Mouse (Mus musculus) fat pad, adult 2 months (tissue): ENCODE measurements around the gene Atad3a.
"Not testable (repeated sequence)": the region's sequence is repeated elsewhere in the genome, so short reads cannot be mapped to it uniquely, and the experiment has no call there.

Experiments
- DNase-seq: peaks from one replicate; pipeline ENCODE4 v3.0.0-alpha.2; 2011; ENCODE audit warnings: low read depth, low spot score; ENCODE audit errors: extremely low read depth

Atad3a gene

GRCm38 (mm10) chr4:155775855-155776254, 15.0 kb upstream of the Atad3a start:
- DNase-seq = no peak

DNA sequence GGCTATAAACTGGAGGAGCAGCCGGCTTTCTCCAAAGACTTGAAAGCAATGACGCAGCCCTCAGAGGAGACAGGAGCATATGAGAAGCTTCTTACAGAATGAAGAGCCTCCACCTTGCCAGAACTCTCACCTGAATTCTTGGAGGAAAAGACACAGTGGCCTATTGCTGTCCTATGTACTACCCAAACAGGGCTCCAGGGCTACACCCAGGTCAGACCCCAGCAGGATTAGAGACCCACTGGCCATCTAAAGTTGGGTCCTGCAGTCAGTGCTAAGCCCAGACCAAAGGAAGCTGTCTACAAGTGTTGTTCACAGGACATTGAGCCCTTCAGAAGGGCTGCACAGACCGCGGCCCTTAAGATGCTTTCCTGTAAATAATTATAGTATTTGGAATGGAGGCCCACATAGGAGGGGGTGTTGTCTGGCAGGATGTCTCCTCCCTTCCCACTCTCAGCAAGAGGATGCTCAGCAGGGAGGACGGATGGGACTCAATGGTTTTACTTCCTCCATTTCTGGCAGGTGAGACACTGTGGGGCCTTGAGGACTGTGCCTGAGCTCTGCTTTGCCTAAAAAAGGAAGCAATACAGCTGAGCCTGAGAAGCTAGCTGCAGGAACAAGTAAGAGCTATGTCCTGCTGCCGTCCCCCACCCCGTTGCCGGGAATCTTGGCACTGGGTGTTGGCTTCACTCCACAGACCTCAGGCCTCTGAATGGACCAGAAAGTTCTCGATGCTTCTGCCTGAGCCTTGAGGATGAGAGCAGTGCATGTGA, 14.3 kb upstream of the Atad3a start:
- no peak for DNase-seq

- DNase-seq = no peak
Observed at GRCm38 (mm10) chr4:155774280-155774754, 13.4 kb upstream of the Atad3a start, which contains the start of gene Vwa1. Vwa1 (minus strand) TSS chr4:155774698.

GRCm38 (mm10) chr4:155773335-155774078, 12.6 kb upstream of the Atad3a start:
- DNase-seq = no peak

- no peak for DNase-seq
Observed at GRCm38 (mm10) chr4:155772786-155773185, 11.9 kb upstream of the Atad3a start.

DNA sequence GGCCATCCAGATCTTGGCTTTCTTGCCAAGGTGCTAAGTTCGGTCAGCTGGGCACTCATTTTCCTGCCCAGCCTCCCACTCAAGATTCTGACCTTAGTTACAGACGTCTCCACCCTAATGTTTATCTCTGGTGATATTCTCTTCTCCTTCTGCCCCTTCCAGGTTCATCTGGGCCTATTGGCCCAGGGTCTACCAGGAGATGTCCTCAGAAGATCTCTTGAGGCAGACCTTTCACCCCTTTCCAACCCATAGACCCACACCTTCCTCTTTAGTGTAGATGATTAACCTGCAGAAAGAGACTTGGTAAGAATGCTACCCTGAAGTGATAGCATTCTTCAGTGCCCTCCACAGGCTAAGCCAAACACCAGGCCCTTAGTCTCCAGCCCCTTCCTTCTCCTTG, 10.8 kb upstream of the Atad3a start:
- no peak for DNase-seq

- no peak for DNase-seq
Observed at GRCm38 (mm10) chr4:155770626-155771025, 9.7 kb upstream of the Atad3a start.

DNA sequence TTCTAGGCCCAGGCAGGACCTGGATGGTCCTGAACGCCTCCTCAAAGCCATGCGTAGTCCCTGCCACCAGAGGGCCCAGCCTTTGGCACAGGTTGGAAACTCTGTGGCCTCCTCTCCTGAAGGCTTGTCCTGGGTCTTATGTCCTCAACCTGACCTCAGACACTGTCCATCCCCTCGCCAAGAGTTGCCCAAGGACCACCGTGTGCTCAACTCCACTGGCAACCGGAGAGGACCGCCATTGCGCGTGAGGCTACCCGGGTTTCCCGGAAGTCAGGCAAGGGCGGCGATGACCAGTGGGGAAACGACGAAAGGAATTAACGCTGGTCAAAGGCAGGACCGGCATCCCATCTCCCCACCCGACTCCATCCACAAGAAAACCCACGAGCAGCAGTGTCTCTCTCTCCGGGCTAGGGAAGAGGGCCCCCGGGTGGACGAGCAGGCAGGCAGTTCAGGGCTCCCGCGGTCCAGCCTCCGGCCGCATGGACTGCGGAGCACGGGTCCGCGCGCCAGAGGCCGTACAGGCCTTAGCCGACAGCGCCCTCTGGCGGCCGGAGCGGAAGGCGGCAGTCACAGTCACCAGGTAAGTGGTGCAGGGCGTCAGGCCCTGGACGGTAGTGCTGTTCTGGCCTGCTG, 9.1 kb upstream of the Atad3a start:
- DNase-seq = no peak

DNA sequence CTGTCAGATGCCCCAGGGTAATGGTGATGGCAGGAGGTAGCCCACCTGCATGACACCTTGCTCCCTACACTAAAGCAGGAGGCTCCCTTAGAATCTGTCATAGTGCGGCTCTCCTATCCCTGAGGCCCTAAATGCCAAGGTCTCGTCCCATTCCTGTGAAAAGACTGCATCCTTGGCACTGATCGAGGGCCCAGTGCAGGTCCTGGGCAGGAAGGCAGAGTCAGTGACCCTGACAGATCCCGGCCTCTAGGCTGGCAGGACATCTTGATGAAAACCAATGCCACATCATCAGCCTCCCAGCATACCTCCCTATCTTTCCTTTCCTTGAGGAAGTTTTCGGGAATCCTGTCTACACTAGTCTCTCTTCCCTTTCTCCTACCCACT, 8.6 kb upstream of the Atad3a start:
- no peak for DNase-seq

DNA sequence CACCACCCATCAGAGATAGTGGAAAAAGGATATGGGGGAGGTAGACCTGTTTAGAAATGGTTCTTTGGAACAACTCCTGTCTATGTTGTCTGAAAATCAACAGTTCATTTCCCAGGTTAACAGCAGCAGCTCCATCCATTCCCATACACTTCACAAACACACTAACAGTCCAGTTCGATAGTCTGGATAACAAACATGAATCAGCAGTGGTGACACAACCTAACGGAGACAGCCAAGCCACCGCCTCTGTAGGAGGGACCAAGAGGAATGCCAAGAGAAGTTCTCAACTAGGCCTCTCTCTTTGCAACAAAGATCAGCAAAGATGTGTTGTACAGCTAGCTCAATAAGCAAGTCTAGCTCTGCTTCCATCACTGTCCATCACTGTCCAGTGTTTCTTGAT, 1.5 kb upstream of the Atad3a start:
- no peak for DNase-seq

DNA sequence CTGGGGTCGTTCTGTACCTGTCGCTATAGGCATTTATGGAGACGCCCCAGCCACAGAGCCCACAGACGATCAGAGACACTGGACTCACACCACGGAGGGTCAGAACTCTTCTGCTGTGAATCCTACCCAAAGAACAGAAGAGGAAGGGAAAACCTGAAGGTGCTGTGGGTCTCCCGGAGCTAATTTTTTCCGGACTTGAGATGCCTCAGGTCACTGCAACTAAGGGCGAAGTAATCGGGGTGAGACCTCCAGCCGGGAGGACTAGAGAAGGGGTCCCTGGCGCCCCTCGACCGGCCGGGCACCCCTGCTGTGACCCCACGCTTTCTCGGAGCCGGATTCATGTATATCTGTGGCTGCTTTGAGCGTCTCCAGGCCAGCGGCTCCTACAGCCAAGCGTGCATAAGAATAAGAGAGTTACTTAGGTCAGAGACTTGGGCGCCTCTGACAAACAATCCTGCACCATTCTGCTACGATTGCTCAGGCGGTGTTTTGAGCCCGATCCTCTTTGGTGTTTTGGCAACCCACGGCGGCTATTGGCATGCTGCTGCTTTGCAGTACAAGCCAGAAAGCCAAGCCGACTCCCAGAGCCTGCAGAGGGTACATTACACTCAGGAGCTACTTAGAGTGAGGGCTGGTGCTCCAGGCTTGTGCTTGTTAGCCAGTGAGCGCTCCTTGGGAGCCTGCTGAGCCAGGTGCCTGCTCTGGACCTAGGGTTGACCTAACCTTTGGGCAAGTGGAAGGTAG, 635 bp upstream of the Atad3a start:
- DNase-seq = no peak

GRCm38 (mm10) chr4:155759862-155760612, 856 bp downstream of the Atad3a start:
- no peak for DNase-seq

- no peak for DNase-seq
Observed at GRCm38 (mm10) chr4:155757011-155757410, 3.9 kb downstream of the Atad3a start.

DNA sequence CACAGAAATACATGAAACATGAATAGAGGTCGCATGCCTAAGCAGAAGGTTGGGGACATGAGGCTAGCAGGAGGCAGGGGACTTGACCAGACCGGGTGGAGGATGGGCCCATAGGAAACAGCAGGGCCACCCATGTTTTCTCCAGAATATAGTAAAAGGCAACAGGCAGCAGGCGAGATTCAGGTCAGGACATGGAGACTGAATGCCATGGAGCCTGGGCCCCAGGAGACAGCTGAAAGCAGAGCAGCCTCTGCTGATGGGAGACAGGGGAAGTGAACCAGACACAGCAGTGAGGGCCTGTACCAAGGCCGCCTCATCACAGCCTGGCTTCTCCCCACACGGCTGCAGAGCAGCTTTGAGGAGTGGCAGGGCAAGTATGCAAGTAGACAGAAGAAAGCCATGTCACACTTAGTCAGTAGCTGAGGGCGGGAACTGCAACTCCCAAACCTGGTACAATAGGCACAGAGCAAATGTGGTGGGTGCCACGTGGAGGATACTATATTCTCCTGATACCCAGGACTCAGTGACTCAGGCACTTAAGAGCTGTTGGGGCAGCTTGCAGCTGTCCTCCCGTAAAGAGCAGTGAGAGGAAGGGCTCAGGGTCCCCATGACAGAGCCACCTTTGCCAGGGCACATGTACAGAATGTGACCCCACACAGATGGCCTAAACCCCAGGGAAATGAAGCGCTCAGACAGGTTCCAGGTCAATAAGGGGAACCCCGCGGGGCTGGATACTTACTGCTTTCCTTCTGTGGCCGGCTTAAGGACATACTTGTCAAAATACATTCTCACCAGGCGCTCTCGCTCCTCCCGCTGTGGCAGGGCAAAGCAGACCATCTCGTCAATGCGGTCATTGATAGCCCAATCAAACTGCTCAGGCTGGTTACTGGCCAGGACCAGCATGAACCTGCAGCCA, 14.1 kb downstream of the Atad3a start:
- no peak for DNase-seq

DNA sequence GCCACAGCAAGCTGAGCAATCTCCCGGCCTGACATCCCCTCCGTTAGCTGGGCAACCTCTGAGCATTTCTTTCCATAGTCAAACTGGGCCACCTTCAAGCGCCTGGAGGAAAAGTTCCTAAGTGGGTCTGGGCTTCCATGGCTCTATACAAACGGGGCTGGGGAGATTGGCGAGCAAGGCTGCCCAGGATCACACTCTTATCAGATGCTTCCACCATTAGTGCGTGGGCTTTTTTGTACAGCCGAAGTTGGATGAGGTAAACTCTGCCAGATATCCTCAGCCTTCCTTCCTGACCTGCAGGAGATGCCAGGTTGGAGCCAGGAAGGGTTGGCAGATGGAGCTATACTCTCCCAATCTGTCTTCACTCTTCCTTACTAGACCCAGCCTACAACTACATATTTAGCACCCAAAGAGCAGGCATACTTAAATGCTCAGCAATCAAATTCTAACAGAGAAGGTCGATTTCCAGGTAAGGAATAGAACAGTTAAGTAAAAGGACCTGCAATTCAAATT, 14.8 kb downstream of the Atad3a start:
- no peak for DNase-seq

DNA sequence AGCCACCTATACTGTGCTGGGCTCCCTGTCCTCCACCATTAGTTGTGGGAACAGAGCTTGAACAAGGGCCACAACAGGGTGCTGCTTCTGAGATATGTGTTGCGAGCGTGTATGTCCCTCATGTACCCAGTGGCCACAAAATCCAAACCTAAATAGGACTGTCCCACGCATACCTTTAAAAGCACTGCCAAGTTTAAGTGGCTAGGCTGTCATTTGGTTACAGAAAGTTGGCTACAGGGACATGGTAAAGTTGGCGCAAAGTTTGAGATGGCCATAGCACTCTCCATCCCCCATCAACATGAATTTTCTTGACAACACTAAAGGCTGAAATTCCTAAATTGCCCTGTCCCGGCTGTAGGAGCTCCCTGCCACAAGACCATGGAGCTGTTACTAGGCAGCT, 15.8 kb downstream of the Atad3a start:
- DNase-seq = no peak

GRCm38 (mm10) chr4:155744474-155744873, 16.4 kb downstream of the Atad3a start:
- DNase-seq = no peak

- DNase-seq = no peak
Observed at GRCm38 (mm10) chr4:155742684-155743083, 18.2 kb downstream of the Atad3a start.

- not testable (repeated sequence) for DNase-seq
Observed at GRCm38 (mm10) chr4:155740681-155741080, 20.2 kb downstream of the Atad3a start.
